Mouse (Mus musculus) midbrain, embryonic 15.5 days (tissue): Measurements from ENCODE around the gene Tnrc6b. TPM values are rescaled to one million over a fixed set of nuclear protein-coding genes. Genes with fewer than 3 reads are reported as not detected.

Experiments used
- ATAC-seq: fragments of 200-750 bp; cut with Nextera tagmentation; replicated peaks from 2 replicates; pipeline ENCODE4 v1.8.0; 2017; ENCODE audit warnings: moderate TSS enrichment
- H3K27ac ChIP-seq: fragments of 300-500 bp; sonication (generic); 2 replicates; pipeline ENCODE4 v1.5.1; 2015; ENCODE audit warnings: mild to moderate bottlenecking, inconsistent platforms
- H3K27me3 ChIP-seq: fragments of 300-500 bp; sonication (generic); replicated peaks from 2 replicates; pipeline ENCODE4 v1.6.1; 2015; ENCODE audit warnings: inconsistent platforms
- H3K36me3 ChIP-seq: fragments of 300-500 bp; sonication (generic); replicated peaks from 2 replicates; pipeline ENCODE4 v1.6.1; 2015; ENCODE audit warnings: inconsistent platforms
- H3K4me1 ChIP-seq: fragments of 300-500 bp; sonication (generic); 2 replicates; pipeline ENCODE4 v1.6.1; 2015; ENCODE audit warnings: inconsistent platforms
- H3K4me2 ChIP-seq: fragments of 300-500 bp; sonication (generic); 2 replicates; pipeline ENCODE4 v1.6.1; 2015; ENCODE audit warnings: inconsistent platforms, mild to moderate bottlenecking, moderate library complexity
- H3K4me3 ChIP-seq: fragments of 300-500 bp; sonication (generic); 2 replicates; pipeline ENCODE4 v1.5.1; 2015; ENCODE audit warnings: mild to moderate bottlenecking, inconsistent platforms
- H3K9ac ChIP-seq: fragments of 300-500 bp; sonication (generic); 2 replicates; pipeline ENCODE4 v1.6.1; 2015; ENCODE audit warnings: mild to moderate bottlenecking, inconsistent platforms
- H3K9me3 ChIP-seq: fragments of 300-500 bp; sonication (generic); 2 replicates; pipeline ENCODE4 v1.6.1; 2016; ENCODE audit warnings: inconsistent platforms
- WGBS: fragments of 180-500 bp; shearing (Covaris S2); methylation state at CpG from one replicate; pipeline ENCODE4 v1.1.7; 2015; ENCODE audit warnings: mixed read lengths; 5-methylcytosine and 5-hydroxymethylcytosine counted together
- microRNA-seq: library from miRNA; unstranded; fragments of <30 nt; microRNA quantifications from one replicate; pipeline ENCODE4, GENCODE M21; 2016
- polyA plus RNA-seq: library from polyadenylated mRNA; unstranded; fragments of >200 nt; fragmentation: Nextera tagmentation; extraction: Ambion mirVana; gene quantifications from 2 replicates; pipeline ENCODE4 v1.2.1, GENCODE M21; 2015

The Tnrc6b gene
- polyA plus RNA-seq, 1 experiment from 2014 or later = 47.2 TPM

DNA sequence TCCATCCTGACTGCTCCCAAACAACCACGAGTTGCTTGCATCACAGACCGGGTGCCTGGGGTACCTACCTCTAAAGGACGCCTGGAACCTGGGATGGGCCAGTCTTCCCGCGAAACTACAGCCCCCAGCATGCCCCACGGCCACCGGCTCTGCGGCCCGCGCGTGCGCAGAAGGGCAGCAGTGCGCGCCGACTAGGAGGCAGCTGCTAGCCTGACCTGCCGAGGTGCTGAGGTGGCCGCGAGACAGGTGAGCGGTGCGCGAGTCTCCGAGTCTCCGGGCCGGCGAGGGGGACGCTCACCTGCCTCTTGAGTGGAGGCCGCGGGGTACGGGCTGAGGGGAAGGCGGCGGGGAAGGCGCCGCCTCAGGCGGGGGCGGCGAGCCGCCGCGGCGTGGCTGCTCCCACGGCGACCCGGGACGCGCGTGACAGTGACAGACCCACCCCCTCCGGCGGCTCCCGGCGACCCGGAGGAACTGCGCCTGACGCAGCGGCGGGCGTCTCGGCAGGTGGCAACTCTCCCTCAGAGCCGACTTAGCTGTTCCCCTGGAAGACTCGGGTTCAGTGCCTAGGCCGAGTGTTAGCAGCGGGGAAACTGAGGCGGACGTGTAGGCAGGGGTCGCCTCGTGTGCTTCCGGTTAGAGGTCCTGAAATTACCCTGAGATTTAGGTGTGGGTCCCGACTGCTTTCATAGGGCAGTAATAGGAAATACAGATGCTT lies 266.7 kb downstream of the Tnrc6b start, which contains the start of gene Sgsm3:
Gene Sgsm3, plus strand, starts transcription at position 146 of the 715 bp plus-strand sequence.
- peak within 1 kb of the TSS; percentile 67 for H3K9ac ChIP-seq
- peak within 1 kb of the TSS; percentile 78 for H3K4me3 ChIP-seq
- H3K4me1 ChIP-seq = peaks cover 13% of the 10 kb centered on the region
- no peaks in the 10 kb centered on the region for H3K36me3 ChIP-seq
- H3K27ac ChIP-seq = peak within 1 kb of the TSS; percentile 75
- peak within 1 kb of the TSS; percentile 76 for H3K4me2 ChIP-seq
- under 1% methylated on average over 67 of the region's 67 CpGs for WGBS
- no peaks in the 10 kb centered on the region for H3K27me3 ChIP-seq
- peak; percentile 97 for ATAC-seq
- H3K9me3 ChIP-seq = no peaks in the 10 kb centered on the region

DNA sequence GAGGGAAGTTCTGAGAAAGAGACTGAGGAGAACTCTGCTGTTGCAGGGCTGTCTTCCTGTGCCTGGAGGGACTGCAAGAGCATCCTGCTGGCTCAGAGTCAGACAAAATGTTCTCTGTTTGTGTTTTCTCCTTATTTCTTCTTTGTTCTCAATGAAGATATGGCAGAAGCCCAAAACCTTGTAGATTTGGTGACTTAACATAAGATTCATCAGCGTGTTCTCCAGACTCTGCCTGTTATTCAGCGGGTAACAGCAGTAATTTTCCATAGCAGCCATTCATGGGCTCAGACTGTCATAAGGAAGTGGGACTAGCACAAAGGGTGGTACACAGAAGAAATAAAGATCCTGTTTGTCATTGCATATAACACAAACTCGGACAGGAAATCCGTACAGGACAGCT lies 268.5 kb downstream of the Tnrc6b start:
- 89% methylated on average over 4 of the region's 4 CpGs for WGBS
- no peak overlapping the region for H3K27ac ChIP-seq
- ATAC-seq = no peak
- no peaks in the 10 kb centered on the region for H3K27me3 ChIP-seq
- H3K4me1 ChIP-seq = peaks cover 13% of the 10 kb centered on the region
- no peak overlapping the region for H3K4me2 ChIP-seq
- no peak overlapping the region for H3K4me3 ChIP-seq
- H3K36me3 ChIP-seq = no peaks in the 10 kb centered on the region
- no peaks in the 10 kb centered on the region for H3K9me3 ChIP-seq
- no peak overlapping the region for H3K9ac ChIP-seq

DNA sequence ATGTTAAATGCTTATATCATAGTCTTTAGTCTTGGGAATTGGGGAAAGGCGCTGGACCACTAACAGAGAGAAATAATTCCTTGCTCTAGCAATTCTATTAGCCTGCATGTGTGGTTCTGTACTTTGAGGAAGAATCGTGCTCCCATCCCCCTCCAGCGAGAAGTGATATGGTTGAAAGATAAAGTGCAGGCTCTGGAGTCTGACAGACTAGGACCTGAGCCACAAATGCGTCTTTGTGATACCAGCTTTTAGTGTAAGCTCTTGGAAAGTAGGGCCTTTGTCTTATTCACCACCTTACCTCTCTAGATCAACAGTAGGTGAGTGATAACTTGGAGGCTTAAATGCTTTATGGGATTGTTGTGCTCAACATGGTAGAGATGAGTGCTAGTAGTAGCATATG lies 270.1 kb downstream of the Tnrc6b start:
- no peak overlapping the region for H3K4me2 ChIP-seq
- H3K36me3 ChIP-seq = no peaks in the 10 kb centered on the region
- no peak for ATAC-seq
- H3K27me3 ChIP-seq = no peaks in the 10 kb centered on the region
- H3K9me3 ChIP-seq = no peaks in the 10 kb centered on the region
- no peak overlapping the region for H3K27ac ChIP-seq
- H3K4me3 ChIP-seq = no peak overlapping the region
- WGBS = 90% methylated on average over 4 of the region's 4 CpGs
- H3K4me1 ChIP-seq = peaks cover 13% of the 10 kb centered on the region
- no peak overlapping the region for H3K9ac ChIP-seq

DNA sequence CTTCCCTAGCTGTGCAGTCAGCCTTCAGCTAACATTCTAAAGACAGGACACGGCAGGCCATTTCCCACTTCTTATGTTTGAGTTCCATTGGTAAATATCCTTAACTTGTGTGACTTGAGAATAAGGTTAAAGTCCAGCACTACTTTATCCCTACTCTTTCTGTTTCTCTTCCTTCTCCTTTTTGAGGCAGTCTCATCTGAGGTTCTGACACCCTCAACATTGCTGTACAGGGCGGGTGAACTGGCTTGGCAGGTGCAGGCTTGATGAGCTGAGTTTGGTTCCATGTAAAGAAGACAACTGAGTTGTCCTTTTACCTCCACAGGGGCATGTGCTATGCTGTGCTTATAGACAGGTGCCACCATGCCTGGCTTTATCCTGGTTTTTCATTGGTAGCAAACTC lies 272.2 kb downstream of the Tnrc6b start:
- H3K27me3 ChIP-seq = no peaks in the 10 kb centered on the region
- no peak overlapping the region for H3K4me3 ChIP-seq
- H3K9ac ChIP-seq = no peak overlapping the region
- no peak overlapping the region for H3K27ac ChIP-seq
- ATAC-seq = no peak
- no peaks in the 10 kb centered on the region for H3K9me3 ChIP-seq
- WGBS = 84% methylated on average over 2 of the region's 2 CpGs
- no peak overlapping the region for H3K4me2 ChIP-seq
- H3K4me1 ChIP-seq = peaks cover 12% of the 10 kb centered on the region
- H3K36me3 ChIP-seq = no peaks in the 10 kb centered on the region

DNA sequence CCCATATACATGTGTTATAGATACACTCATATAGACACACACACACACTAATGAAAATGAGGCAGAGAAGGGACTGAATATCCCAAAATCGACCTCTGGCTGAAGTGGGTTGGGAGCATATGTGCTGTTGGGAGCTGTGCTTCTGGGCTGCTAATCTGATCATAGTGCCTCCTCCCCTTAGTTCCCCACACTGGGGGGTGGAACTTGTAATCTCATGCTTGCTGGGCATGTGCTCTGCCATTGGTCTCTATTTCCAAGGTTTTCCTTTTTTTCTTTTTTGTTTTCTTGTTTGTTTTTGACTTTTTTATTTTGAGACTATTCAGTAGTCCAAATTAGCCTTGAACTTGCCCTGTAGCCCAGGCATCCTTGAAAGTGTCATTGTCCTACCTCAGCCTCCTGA lies 277.2 kb downstream of the Tnrc6b start:
- H3K9ac ChIP-seq = no peak overlapping the region
- H3K36me3 ChIP-seq = no peaks in the 10 kb centered on the region
- no peak for ATAC-seq
- H3K4me3 ChIP-seq = no peak overlapping the region
- no peaks in the 10 kb centered on the region for H3K4me1 ChIP-seq
- H3K9me3 ChIP-seq = no peaks in the 10 kb centered on the region
- WGBS = 51% methylated on average over 1 of the region's 1 CpGs
- H3K27ac ChIP-seq = no peak overlapping the region
- no peaks in the 10 kb centered on the region for H3K27me3 ChIP-seq
- H3K4me2 ChIP-seq = no peak overlapping the region

DNA sequence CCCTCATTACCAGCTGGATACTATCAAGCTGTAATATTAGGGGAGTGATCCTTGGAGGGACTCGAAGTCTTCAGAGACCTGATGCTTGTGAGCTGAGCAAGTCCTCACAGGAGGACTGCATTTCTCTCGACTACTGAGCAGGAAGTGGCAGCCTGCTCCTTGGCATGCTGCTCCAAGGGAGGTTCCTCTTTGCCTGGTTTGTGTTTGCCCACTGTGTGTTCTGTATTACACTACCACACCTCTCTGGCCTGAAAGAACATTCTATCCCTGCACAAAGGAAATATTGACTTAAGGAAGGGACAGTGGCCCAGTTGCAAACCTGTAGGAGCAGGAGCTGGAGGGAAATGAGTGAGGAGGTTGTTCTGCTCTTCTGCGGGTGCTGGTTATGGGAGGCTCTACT lies 278.6 kb downstream of the Tnrc6b start:
- Histone ChIP-seq H3K36me3 (no peaks in the 10 kb centered on the region), H3K27ac (no peak overlapping the region), H3K9ac (no peak overlapping the region), H3K9me3 (no peaks in the 10 kb centered on the region), H3K4me3 (no peak overlapping the region), H3K27me3 (no peaks in the 10 kb centered on the region), H3K4me2 (no peak overlapping the region), H3K4me1 (no peaks in the 10 kb centered on the region)
- WGBS = 83% methylated on average over 3 of the region's 3 CpGs
- no peak for ATAC-seq

Small RNAs within 50 kb of the gene (microRNA-seq; reads per million reads assigned to microRNA genes)
- 14.9 reads per million, percentile 32 among the genes with 10 or more reads in this experiment for gene Mir5113

Other genes starting within 250 kb of the Tnrc6b start
- not detected in 2 replicates for gene Enthd1, start 146.2 kb upstream of the Tnrc6b start, polyA plus RNA-seq
- gene Grap2, start 138.7 kb upstream of the Tnrc6b start, polyA plus RNA-seq = 0.41 and 0.46 TPM in 2 replicates
- gene Fam83f, start 39.5 kb upstream of the Tnrc6b start, polyA plus RNA-seq = 0.36 and 0.52 TPM in 2 replicates
- 98.7 and 104 TPM in 2 replicates for gene Adsl, start 237.2 kb downstream of the Tnrc6b start, polyA plus RNA-seq